Mouse (Mus musculus) liver, embryonic 15.5 days (tissue): Measurements from ENCODE around the gene Yeats2. TPM values are rescaled to one million over a fixed set of nuclear protein-coding genes. Genes with fewer than 3 reads are reported as not detected.
A peak's percentile ranks its signal among the peaks of the same experiment; 100 is the strongest.

Experiments used
- ATAC-seq: fragments of 200-750 bp; cut with Nextera tagmentation; 2 replicates; pipeline ENCODE4 v1.8.0; 2017; ENCODE audit warnings: moderate number of reproducible peaks, mild to moderate bottlenecking, moderate library complexity; ENCODE audit not compliant: insufficient read depth
- H3K27ac ChIP-seq: fragments of 300-500 bp; sonication (generic); replicated peaks from 2 replicates; pipeline ENCODE4 v1.5.1; 2015; ENCODE audit warnings: mild to moderate bottlenecking, inconsistent platforms
- H3K27me3 ChIP-seq: fragments of 300-500 bp; sonication (generic); 2 replicates; pipeline ENCODE4 v1.6.1; 2015; ENCODE audit warnings: mild to moderate bottlenecking, inconsistent platforms
- H3K36me3 ChIP-seq: fragments of 300-500 bp; sonication (generic); replicated peaks from 2 replicates; pipeline ENCODE4 v1.6.1; 2015; ENCODE audit warnings: moderate library complexity, mild to moderate bottlenecking, inconsistent platforms
- H3K4me1 ChIP-seq: fragments of 300-500 bp; sonication (generic); replicated peaks from 2 replicates; pipeline ENCODE4 v1.6.1; 2015; ENCODE audit warnings: inconsistent platforms
- H3K4me2 ChIP-seq: fragments of 300-500 bp; sonication (generic); 2 replicates; pipeline ENCODE4 v1.6.1; 2015; ENCODE audit warnings: moderate library complexity, mild to moderate bottlenecking, inconsistent platforms
- H3K4me3 ChIP-seq: fragments of 300-500 bp; sonication (generic); replicated peaks from 2 replicates; pipeline ENCODE4 v1.5.1; 2015; ENCODE audit warnings: mild to moderate bottlenecking, inconsistent platforms
- H3K9ac ChIP-seq: fragments of 300-500 bp; sonication (generic); 2 replicates; pipeline ENCODE4 v1.6.1; 2015; ENCODE audit warnings: moderate library complexity, mild to moderate bottlenecking, inconsistent platforms
- H3K9me3 ChIP-seq: fragments of 300-500 bp; sonication (generic); replicated peaks from 2 replicates; pipeline ENCODE4 v1.6.1; 2016; ENCODE audit warnings: inconsistent platforms
- WGBS: fragments of 180-500 bp; shearing (Covaris S2); methylation state at CpG from one replicate; pipeline ENCODE4 v1.1.7; 2015; ENCODE audit warnings: mixed read lengths; ENCODE audit not compliant: insufficient replicate concordance; 5-methylcytosine and 5-hydroxymethylcytosine counted together
- polyA plus RNA-seq: library from polyadenylated mRNA; unstranded; fragments of >200 nt; fragmentation: Nextera tagmentation; extraction: Ambion mirVana; gene quantifications from 2 replicates; pipeline ENCODE4 v1.2.1, GENCODE M21; 2015

Yeats2 gene
- polyA plus RNA-seq, 1 experiment from 2014 or later = 4.7 TPM

- Histone ChIP-seq H3K36me3 (no peaks in the 10 kb centered on the region), H3K9ac (no peak within 1 kb of the TSS), H3K4me3 (peak within 1 kb of the TSS; percentile 57), H3K27ac (no peak within 1 kb of the TSS), H3K9me3 (no peaks in the 10 kb centered on the region), H3K4me2 (peak within 1 kb of the TSS; percentile 75), H3K4me1 (peaks cover 9% of the 10 kb centered on the region; the same call in 1 of the 2 replicates), H3K27me3 (peaks cover 45% of the 10 kb centered on the region)
- WGBS = 1% methylated on average over 90 of the region's 90 CpGs
- no peak for ATAC-seq
These were observed 99.9 kb downstream of the Yeats2 start, which contains the start of gene Map6d1 for GRCm38 (mm10) chr16:20240468-20241414. Map6d1 (minus strand) TSS chr16:20241358.

GRCm38 (mm10) chr16:20247103-20247502 lies 106.2 kb downstream of the Yeats2 start:
- H3K4me2 ChIP-seq = no peak overlapping the region
- no peaks in the 10 kb centered on the region for H3K4me1 ChIP-seq
- no peak for ATAC-seq
- H3K27me3 ChIP-seq = peaks cover 8% of the 10 kb centered on the region
- no peak overlapping the region for H3K27ac ChIP-seq
- H3K9me3 ChIP-seq = no peaks in the 10 kb centered on the region
- no peak overlapping the region for H3K4me3 ChIP-seq
- no peak overlapping the region for H3K9ac ChIP-seq
- no peaks in the 10 kb centered on the region for H3K36me3 ChIP-seq

- Histone ChIP-seq H3K27me3 (no peaks in the 10 kb centered on the region), H3K9ac (no peak overlapping the region), H3K4me2 (no peak overlapping the region), H3K36me3 (no peaks in the 10 kb centered on the region), H3K4me1 (no peaks in the 10 kb centered on the region), H3K9me3 (no peaks in the 10 kb centered on the region), H3K4me3 (no peak overlapping the region), H3K27ac (no peak overlapping the region)
- no peak for ATAC-seq
- 74% methylated on average over 9 of the region's 9 CpGs for WGBS
These were observed 107.7 kb downstream of the Yeats2 start for GRCm38 (mm10) chr16:20248442-20249174.

GRCm38 (mm10) chr16:20257926-20258325 lies 117.1 kb downstream of the Yeats2 start:
- no peak for ATAC-seq
- Histone ChIP-seq H3K36me3 (no peaks in the 10 kb centered on the region), H3K4me3 (no peak overlapping the region), H3K4me1 (no peaks in the 10 kb centered on the region), H3K9me3 (no peaks in the 10 kb centered on the region), H3K9ac (no peak overlapping the region), H3K27ac (no peak overlapping the region), H3K4me2 (no peak overlapping the region), H3K27me3 (no peaks in the 10 kb centered on the region)
- 76% methylated on average over 5 of the region's 5 CpGs for WGBS

- 53% methylated on average over 7 of the region's 7 CpGs for WGBS
- Histone ChIP-seq H3K27me3 (no peaks in the 10 kb centered on the region), H3K27ac (no peak overlapping the region), H3K9me3 (no peaks in the 10 kb centered on the region), H3K4me2 (no peak overlapping the region), H3K9ac (no peak overlapping the region), H3K36me3 (no peaks in the 10 kb centered on the region), H3K4me1 (no peaks in the 10 kb centered on the region), H3K4me3 (no peak overlapping the region)
- ATAC-seq = no peak
These were observed 124.2 kb downstream of the Yeats2 start for GRCm38 (mm10) chr16:20265089-20265488.

GRCm38 (mm10) chr16:20271339-20271738 lies 130.5 kb downstream of the Yeats2 start:
- H3K36me3 ChIP-seq = no peaks in the 10 kb centered on the region
- H3K9me3 ChIP-seq = no peaks in the 10 kb centered on the region
- H3K9ac ChIP-seq = no peak overlapping the region
- H3K27ac ChIP-seq = no peak overlapping the region
- WGBS = 48% methylated on average over 4 of the region's 4 CpGs
- no peaks in the 10 kb centered on the region for H3K27me3 ChIP-seq
- ATAC-seq = no peak
- H3K4me1 ChIP-seq = no peaks in the 10 kb centered on the region
- H3K4me3 ChIP-seq = no peak overlapping the region
- no peak overlapping the region for H3K4me2 ChIP-seq

- 13% methylated on average over 3 of the region's 3 CpGs for WGBS
- Histone ChIP-seq H3K9me3 (no peaks in the 10 kb centered on the region), H3K4me1 (no peaks in the 10 kb centered on the region), H3K36me3 (0 out of 2 replicates have a peak, but pooled peaks cover 1% of the 10 kb centered on the region), H3K27ac (no peak overlapping the region), H3K9ac (no peak overlapping the region), H3K4me2 (no peak overlapping the region), H3K4me3 (no peak overlapping the region), H3K27me3 (no peaks in the 10 kb centered on the region)
- ATAC-seq = no peak
These were observed 132.1 kb downstream of the Yeats2 start for GRCm38 (mm10) chr16:20272994-20273393.

GRCm38 (mm10) chr16:20279395-20279794 lies 138.5 kb downstream of the Yeats2 start:
- H3K4me2 ChIP-seq = no peak overlapping the region
- no peaks in the 10 kb centered on the region for H3K4me1 ChIP-seq
- no peaks in the 10 kb centered on the region for H3K9me3 ChIP-seq
- WGBS = 73% methylated on average over 5 of the region's 5 CpGs
- ATAC-seq = no peak
- no peak overlapping the region for H3K4me3 ChIP-seq
- no peak overlapping the region for H3K27ac ChIP-seq
- H3K9ac ChIP-seq = no peak overlapping the region
- no peaks in the 10 kb centered on the region for H3K27me3 ChIP-seq
- H3K36me3 ChIP-seq = peaks cover 52% of the 10 kb centered on the region

- WGBS = 55% methylated on average over 4 of the region's 4 CpGs
These were observed 139.4 kb downstream of the Yeats2 start for GRCm38 (mm10) chr16:20280238-20280637.

More at GRCm38 (mm10) chr16:20280238-20280637, 139.4 kb downstream of the Yeats2 start:
- Histone ChIP-seq H3K9ac (no peak overlapping the region), H3K4me3 (no peak overlapping the region), H3K4me2 (no peak overlapping the region), H3K36me3 (peaks cover 58% of the 10 kb centered on the region), H3K4me1 (no peaks in the 10 kb centered on the region), H3K9me3 (no peaks in the 10 kb centered on the region), H3K27ac (no peak overlapping the region), H3K27me3 (no peaks in the 10 kb centered on the region)
- no peak for ATAC-seq
